Mouse (Mus musculus) liver, adult 2 months (tissue): ENCODE data around the gene Kcnk2. TPM values are rescaled to one million over a fixed set of nuclear protein-coding genes. Genes with fewer than 3 reads are reported as not detected.

Source experiments
- DNase-seq: peaks from one replicate; pipeline ENCODE4 v3.0.0-alpha.2; 2011; ENCODE audit warnings: low read depth, low spot score; ENCODE audit errors: extremely low read depth
- H3K27ac ChIP-seq: fragments of 200-500 bp; replicated peaks from 2 replicates; pipeline ENCODE4 v1.5.1; 2012; ENCODE audit warnings: low read depth, mild to moderate bottlenecking, control low read depth, inconsistent platforms, low read length; ENCODE audit not compliant: insufficient read depth
- H3K27me3 ChIP-seq: fragments of 200-500 bp; 2 replicates; pipeline ENCODE4 v1.6.1; 2012; ENCODE audit warnings: mild to moderate bottlenecking, moderate library complexity, low read length, inconsistent platforms; ENCODE audit not compliant: control insufficient read depth, insufficient read depth
- H3K36me3 ChIP-seq: fragments of 200-500 bp; 2 replicates; pipeline ENCODE4 v1.6.1; 2012; ENCODE audit warnings: low read length, inconsistent platforms; ENCODE audit not compliant: control insufficient read depth, insufficient read depth
- H3K4me1 ChIP-seq: fragments of 200-500 bp; 2 replicates; pipeline ENCODE4 v1.6.1; 2011; ENCODE audit warnings: low read length; ENCODE audit not compliant: control insufficient read depth, insufficient read depth
- H3K4me3 ChIP-seq: fragments of 200-500 bp; 2 replicates; pipeline ENCODE4 v1.5.1; 2011; ENCODE audit warnings: low read depth, mild to moderate bottlenecking, control low read depth, low read length, moderate library complexity; ENCODE audit not compliant: insufficient read depth
- H3K79me2 ChIP-seq: fragments of 200-500 bp; 2 replicates; pipeline ENCODE4 v1.6.1; 2012; ENCODE audit warnings: inconsistent platforms, mild to moderate bottlenecking, low read length, moderate library complexity; ENCODE audit not compliant: control insufficient read depth, insufficient read depth
- H3K9ac ChIP-seq: fragments of 200-500 bp; 2 replicates; pipeline ENCODE4 v1.6.1; 2012; ENCODE audit warnings: low read depth, mild to moderate bottlenecking, control low read depth, inconsistent platforms, low read length
- CTCF ChIP-seq: fragments of 200-500 bp; IDR thresholded peaks from 2 replicates; pipeline ENCODE4 v1.5.1; 2011; ENCODE audit warnings: low read depth, low read length, control low read depth
- POLR2A ChIP-seq: fragments of 200-500 bp; IDR thresholded peaks from 2 replicates; pipeline ENCODE4 v1.6.1; 2011; ENCODE audit warnings: low read length, control low read depth; ENCODE audit not compliant: insufficient read depth; ENCODE audit errors: extremely low read depth
- WGBS: fragments of 180-500 bp; shearing (Covaris S2); methylation state at CpG from one replicate; pipeline ENCODE4 v1.1.7; 2018; 5-methylcytosine and 5-hydroxymethylcytosine counted together
- polyA plus RNA-seq: library from polyadenylated mRNA; depleted of rRNA; stranded (reverse); fragments of >200 nt; gene quantifications from 2 replicates; pipeline ENCODE4 v1.2.3, GENCODE M21; 2012
- total RNA-seq: library from RNA; depleted of rRNA; stranded (reverse); fragments of >200 nt; gene quantifications from 2 replicates; pipeline ENCODE4 v1.2.3, GENCODE M21; 2014

Gene Kcnk2
- total and polyA plus RNA-seq, 2 experiments = 0.09 to 0.10 TPM

- Histone ChIP-seq H3K79me2 (no peaks in the 10 kb centered on the region), H3K27ac (no peak overlapping the region), H3K9ac (no peak overlapping the region), H3K27me3 (0 out of 2 replicates have a peak, but pooled peaks cover 2% of the 10 kb centered on the region), H3K4me1 (no peaks in the 10 kb centered on the region), H3K36me3 (no peaks in the 10 kb centered on the region), H3K4me3 (no peak overlapping the region)
- 71% methylated on average over 10 of the region's 10 CpGs for whole genome bisulfite sequencing
- no peak for DNase-seq
- TF ChIP-seq CTCF (no peak), POLR2A (no peak)
These were observed 27.5 kb upstream of the Kcnk2 start for GRCm38 (mm10) chr1:189429566-189429965.

GRCm38 (mm10) chr1:189426252-189426651 lies 24.2 kb upstream of the Kcnk2 start:
- DNase-seq = no peak
- H3K27ac ChIP-seq = no peak overlapping the region
- no peaks in the 10 kb centered on the region for H3K4me1 ChIP-seq
- 0 out of 2 replicates have a peak, but pooled peaks cover 2% of the 10 kb centered on the region for H3K27me3 ChIP-seq
- TF ChIP-seq CTCF (no peak), POLR2A (no peak)
- no peak overlapping the region for H3K4me3 ChIP-seq
- H3K36me3 ChIP-seq = no peaks in the 10 kb centered on the region
- WGBS = 85% methylated on average over 11 of the region's 11 CpGs
- H3K9ac ChIP-seq = no peak overlapping the region
- H3K79me2 ChIP-seq = no peaks in the 10 kb centered on the region

GRCm38 (mm10) chr1:189419914-189420313 lies 17.8 kb upstream of the Kcnk2 start:
- no peak for TF ChIP-seq CTCF
- DNase-seq = no peak
- WGBS = 71% methylated on average over 1 of the region's 1 CpGs

GRCm38 (mm10) chr1:189409906-189410305 lies 7.8 kb upstream of the Kcnk2 start:
- TF ChIP-seq POLR2A = no peak
- TF ChIP-seq CTCF = no peak
- no peak for DNase-seq
- H3K4me3 ChIP-seq = no peak overlapping the region
- no peaks in the 10 kb centered on the region for H3K79me2 ChIP-seq
- no peak overlapping the region for H3K27ac ChIP-seq
- H3K9ac ChIP-seq = no peak overlapping the region
- H3K4me1 ChIP-seq = no peaks in the 10 kb centered on the region
- 88% methylated on average over 6 of the region's 6 CpGs for WGBS
- no peaks in the 10 kb centered on the region for H3K27me3 ChIP-seq
- H3K36me3 ChIP-seq = no peaks in the 10 kb centered on the region

More at GRCm38 (mm10) chr1:189419914-189420313, 17.8 kb upstream of the Kcnk2 start:
- no peaks in the 10 kb centered on the region for H3K36me3 ChIP-seq
- H3K27me3 ChIP-seq = no peaks in the 10 kb centered on the region
- H3K9ac ChIP-seq = no peak overlapping the region
- H3K4me3 ChIP-seq = no peak overlapping the region
- H3K4me1 ChIP-seq = no peaks in the 10 kb centered on the region
- no peak overlapping the region for H3K27ac ChIP-seq
- H3K79me2 ChIP-seq = no peaks in the 10 kb centered on the region

GRCm38 (mm10) chr1:189405221-189405620 lies 3.1 kb upstream of the Kcnk2 start:
- Histone ChIP-seq H3K4me3 (no peak overlapping the region), H3K27me3 (no peaks in the 10 kb centered on the region), H3K79me2 (no peaks in the 10 kb centered on the region), H3K9ac (no peak overlapping the region), H3K27ac (no peak overlapping the region), H3K4me1 (no peaks in the 10 kb centered on the region), H3K36me3 (no peaks in the 10 kb centered on the region)
- TF ChIP-seq POLR2A = no peak
- no peak for TF ChIP-seq CTCF
- 69% methylated on average over 10 of the region's 10 CpGs for WGBS
- DNase-seq = no peak

GRCm38 (mm10) chr1:189403546-189403945 lies 1.5 kb upstream of the Kcnk2 start:
- Histone ChIP-seq H3K36me3 (no peaks in the 10 kb centered on the region), H3K9ac (no peak overlapping the region), H3K79me2 (no peaks in the 10 kb centered on the region), H3K4me1 (no peaks in the 10 kb centered on the region), H3K27ac (no peak overlapping the region), H3K4me3 (no peak overlapping the region), H3K27me3 (no peaks in the 10 kb centered on the region)
- no peak for DNase-seq
- no peak for TF ChIP-seq POLR2A
- TF ChIP-seq CTCF = no peak
- WGBS = 41% methylated on average over 6 of the region's 6 CpGs
